Mouse (Mus musculus) myocyte (in vitro differentiated cells): ENCODE data around the gene Vps33b.

Source experiments
- CEBPB ChIP-seq: IDR thresholded peaks from 2 replicates; pipeline ENCODE4 v1.6.1; 2011; ENCODE audit warnings: mild to moderate bottlenecking, moderate library complexity; ENCODE audit not compliant: poor library complexity, insufficient read depth, severe bottlenecking
- E2F4 ChIP-seq: IDR thresholded peaks from one replicate; pipeline ENCODE4 v1.6.1; 2011; ENCODE audit warnings: mild to moderate bottlenecking, control low read depth, moderate library complexity; ENCODE audit not compliant: insufficient read depth
- MAX ChIP-seq: IDR thresholded peaks from one replicate; pipeline ENCODE4 v1.6.1; 2011; ENCODE audit warnings: low read depth, mild to moderate bottlenecking, control low read depth
- MYOD1 ChIP-seq, 3 experiments: IDR thresholded peaks; one replicate each; pipeline ENCODE4 v1.6.1; 2011; ENCODE audit warnings: control low read depth in 2 of 3, low read depth in 2 of 3, mild to moderate bottlenecking in 2 of 3, moderate library complexity in 1 of 3; ENCODE audit not compliant: insufficient read length in 2 of 3, control insufficient read depth in 1 of 3
- MYOG ChIP-seq, 3 experiments: IDR thresholded peaks; one replicate each; pipeline ENCODE4 v1.6.1; 2011; ENCODE audit warnings: control low read depth in 2 of 3, low read depth in 2 of 3, mild to moderate bottlenecking in 2 of 3; ENCODE audit not compliant: insufficient read length in 2 of 3, control insufficient read depth in 1 of 3, insufficient read depth in 1 of 3
- POLR2A ChIP-seq: IDR thresholded peaks from one replicate; pipeline ENCODE4 v1.6.1; 2011; ENCODE audit warnings: low read depth, mild to moderate bottlenecking, control low read depth, moderate library complexity; ENCODE audit not compliant: insufficient read length
- POLR2AphosphoS2 ChIP-seq: IDR thresholded peaks from one replicate; pipeline ENCODE4 v1.6.1; 2011; ENCODE audit warnings: low read depth, control low read depth; ENCODE audit not compliant: insufficient read length
- REST ChIP-seq: IDR thresholded peaks from one replicate; pipeline ENCODE4 v1.6.1; 2011; ENCODE audit warnings: mild to moderate bottlenecking, control low read depth, moderate library complexity; ENCODE audit not compliant: insufficient read depth, insufficient read length
- TCF12 ChIP-seq: IDR thresholded peaks from one replicate; pipeline ENCODE4 v1.6.1; 2011; ENCODE audit warnings: mild to moderate bottlenecking, control low read depth; ENCODE audit not compliant: poor library complexity, insufficient read depth, severe bottlenecking
- USF1 ChIP-seq: IDR thresholded peaks from one replicate; pipeline ENCODE4 v1.6.1; 2011; ENCODE audit warnings: low read depth, mild to moderate bottlenecking, control low read depth, moderate library complexity

DNA sequence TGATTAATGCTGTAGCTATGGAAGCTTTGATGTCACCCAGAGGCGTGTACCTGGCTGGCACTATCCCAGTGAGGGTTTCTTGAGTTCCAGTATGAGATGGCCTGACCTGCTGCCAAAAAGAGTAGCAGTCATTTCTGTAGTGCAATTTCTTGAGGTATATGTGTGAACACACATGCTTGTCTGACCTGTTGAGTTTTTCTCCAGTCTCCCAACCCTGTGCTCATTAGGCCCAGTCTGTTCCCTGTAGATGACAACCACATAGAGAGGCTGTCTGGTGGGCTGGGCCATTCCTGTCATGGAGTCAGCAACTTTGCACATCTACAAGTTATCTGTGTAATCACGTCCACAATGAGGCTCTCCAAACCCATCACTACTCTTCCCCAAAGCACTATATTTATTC, 46.3 kb downstream of the Vps33b start:
- TF ChIP-seq POLR2A (no peak), USF1 (no peak), CEBPB (no peak), E2F4 (no peak), MYOD1 (IDR thresholded peaks at IDR 0.05; ENCODE audit: control insufficient read depth in 1 of 3, insufficient read length in 2 of 3, low read depth in 2 of 3) (no peak), REST (no peak), MYOG (IDR thresholded peaks at IDR 0.05; ENCODE audit: control insufficient read depth in 1 of 3, insufficient read depth in 1 of 3, insufficient read length in 2 of 3, low read depth in 2 of 3) (no peak), TCF12 (no peak), POLR2AphosphoS2 (peak; percentile 40), MAX (no peak)
